Mouse (Mus musculus) left cerebral cortex, adult 8-10 months (tissue): ENCODE measurements at regions not wholly inside any gene's neighbourhood (a gene's known extent, or its start where the extent isn't known, plus 50 kb on each side); places are given as distances from the start of the nearest gene placed in this dataset.

Experiments
- DNase-seq, 2 experiments: peaks; one replicate each; pipeline ENCODE4 v3.0.0; 2022; ENCODE audit warnings: low spot score in 2 of 2

GRCm38 (mm10) chr4:7423204-7423603 is 815.6 kb downstream of the Car8 start:
- DNase-seq: no peak

DNA sequence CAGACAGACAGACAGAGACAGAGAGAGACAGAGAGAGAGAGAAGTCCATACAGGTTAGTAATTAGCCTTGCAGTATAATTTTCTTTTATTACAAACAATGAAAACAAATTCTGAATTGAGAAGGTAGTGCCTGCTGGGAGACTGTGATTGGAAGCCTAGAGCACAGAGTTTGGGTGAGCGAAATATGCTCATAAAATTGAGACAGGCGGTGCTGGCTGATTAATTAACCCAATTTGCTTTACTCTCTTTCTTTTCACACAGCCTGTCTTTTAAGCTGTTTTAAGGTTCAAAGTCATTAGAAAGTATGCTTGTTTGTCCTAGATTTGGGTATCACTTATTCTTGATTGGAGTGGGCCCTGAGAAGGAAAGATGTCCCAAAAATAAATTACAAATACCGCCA is 816.1 kb downstream of the Car8 start:
- DNase-seq: no peak

- DNase-seq: no peak
Observed at GRCm38 (mm10) chr4:7414301-7414700, 824.5 kb downstream of the Car8 start.

DNA sequence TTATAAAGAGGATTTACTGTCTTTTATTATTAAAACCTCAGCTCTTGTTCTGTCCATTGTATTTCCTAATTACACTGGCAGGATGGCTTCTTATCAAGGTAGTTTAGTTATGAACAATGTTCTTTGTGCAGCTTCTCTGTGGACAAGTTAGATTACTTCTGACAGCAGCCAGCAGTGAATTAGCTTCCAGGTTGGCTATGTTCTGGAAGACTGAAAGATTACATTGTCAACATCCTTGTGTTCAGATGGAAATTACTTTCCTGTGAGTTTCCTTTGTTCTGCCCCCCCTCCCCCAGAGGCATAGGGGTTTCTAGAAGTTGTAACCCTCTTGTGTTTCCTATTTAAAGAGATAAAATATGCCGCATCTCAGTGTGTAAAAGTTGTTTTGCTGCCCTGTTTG is 846.1 kb downstream of the Car8 start:
- DNase-seq: no peak

- DNase-seq: no peak
Observed at GRCm38 (mm10) chr4:7391596-7391995, 847.2 kb downstream of the Car8 start.

- no peak for DNase-seq
Observed at GRCm38 (mm10) chr4:7385069-7385468, 853.8 kb downstream of the Car8 start.

- no peak for DNase-seq
Observed at GRCm38 (mm10) chr4:7379996-7380395, 858.8 kb downstream of the Car8 start.

GRCm38 (mm10) chr4:7364238-7365040 is 874.4 kb downstream of the Car8 start:
- no peak for DNase-seq

GRCm38 (mm10) chr4:7363508-7363907 is 875.3 kb downstream of the Car8 start:
- DNase-seq: no peak

DNA sequence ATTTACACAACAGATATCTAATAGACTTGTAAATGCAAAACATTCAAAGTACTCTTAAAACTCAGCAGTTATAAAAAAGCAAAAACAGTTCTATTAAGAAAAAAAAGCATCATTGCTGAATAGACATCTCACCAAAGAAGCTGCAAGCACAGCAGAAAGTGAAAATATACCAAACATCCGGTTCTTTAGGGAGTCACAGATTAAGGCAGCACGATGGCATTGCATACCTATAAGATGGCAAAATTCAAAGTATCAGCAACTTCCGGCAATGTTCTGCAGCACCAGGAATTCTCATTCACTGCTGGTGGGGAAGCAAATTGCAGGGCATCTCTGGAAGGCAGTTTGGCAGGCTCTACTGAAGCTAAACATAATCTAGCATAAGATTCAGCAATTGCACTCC is 882.6 kb downstream of the Car8 start:
- DNase-seq: no peak

DNA sequence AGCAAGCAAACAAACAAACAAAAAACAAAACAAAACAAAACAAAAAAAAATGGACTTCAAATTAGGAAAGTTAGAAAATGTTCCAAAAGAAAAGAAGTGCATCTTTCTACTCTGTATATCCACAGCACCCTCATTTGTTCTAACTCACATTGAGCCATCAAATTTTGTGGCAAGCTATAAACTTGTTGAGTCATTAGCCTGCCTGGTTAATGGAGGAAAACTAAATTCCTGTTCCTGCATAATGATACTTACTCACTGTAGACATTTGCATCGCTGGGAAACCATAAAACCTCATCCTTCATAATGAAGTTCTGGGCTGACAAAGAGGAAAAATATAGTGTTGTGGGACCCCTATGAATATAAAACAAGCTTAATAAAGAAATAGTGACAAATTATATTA is 891.5 kb downstream of the Car8 start:
- DNase-seq: no peak

GRCm38 (mm10) chr4:7341159-7341558 is 897.7 kb downstream of the Car8 start:
- no peak for DNase-seq

DNA sequence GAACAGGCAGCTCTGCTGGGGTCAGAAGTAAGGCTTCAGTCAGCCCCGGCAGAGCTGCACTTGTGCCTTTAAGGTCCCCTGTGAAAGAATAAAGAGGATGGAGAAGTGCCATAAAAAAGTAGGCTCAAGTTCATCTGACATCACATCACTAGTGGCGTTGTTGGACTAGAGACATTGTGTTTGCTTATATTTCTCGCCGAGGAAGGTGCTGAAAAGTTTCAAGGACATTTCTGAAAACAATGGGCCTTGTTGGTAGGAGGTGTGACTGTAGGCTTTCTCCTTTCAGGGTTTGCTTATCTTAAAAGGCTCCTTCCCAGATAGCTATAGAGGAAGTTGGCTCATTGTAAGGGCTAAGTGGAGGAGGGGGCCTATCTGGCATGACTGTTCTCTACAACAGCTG is 924.6 kb downstream of the Car8 start:
- no peak for DNase-seq

- no peak for DNase-seq
Observed at GRCm38 (mm10) chr4:7313219-7313618, 925.6 kb downstream of the Car8 start.

DNA sequence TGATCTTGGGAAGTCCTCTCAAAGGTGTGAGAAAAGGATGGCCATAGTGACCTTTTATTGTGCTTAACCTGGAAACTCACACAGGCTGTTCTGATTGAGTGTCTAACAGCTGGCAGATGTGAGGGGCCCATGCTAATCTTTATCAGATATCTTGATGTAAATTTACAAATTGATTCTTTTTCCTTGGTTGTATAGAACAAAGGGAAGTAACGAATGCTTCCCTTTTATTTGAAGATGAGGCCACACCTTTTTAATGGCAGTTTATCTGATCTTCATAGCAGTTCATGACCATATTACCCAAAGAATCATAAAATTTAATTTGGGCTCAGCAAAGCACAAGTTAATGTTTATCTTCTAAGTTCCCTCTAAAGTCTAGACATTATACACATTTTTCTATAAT is 926.7 kb downstream of the Car8 start:
- no peak for DNase-seq

DNA sequence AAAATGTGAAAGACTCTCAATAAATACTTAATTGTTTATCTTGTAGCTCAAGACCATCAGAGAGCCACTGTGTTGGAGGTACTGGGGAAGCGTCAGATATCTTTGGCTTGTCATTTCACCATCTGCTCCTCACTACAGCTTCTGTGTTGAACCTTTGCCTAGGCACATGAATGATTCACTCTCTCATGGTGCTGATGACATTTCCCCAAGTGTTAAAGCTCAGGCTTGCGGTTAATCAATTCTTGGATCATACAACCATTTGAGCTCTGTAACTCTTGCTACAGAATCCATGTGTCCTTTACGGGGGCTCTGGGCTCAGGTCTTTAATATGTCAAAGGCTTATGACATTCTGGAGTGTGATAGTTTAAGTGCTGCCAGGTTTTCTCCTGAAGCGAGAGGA is 969.8 kb downstream of the Car8 start:
- no peak for DNase-seq

- no peak for DNase-seq
Observed at GRCm38 (mm10) chr4:7256486-7256885, 982.4 kb downstream of the Car8 start.

DNA sequence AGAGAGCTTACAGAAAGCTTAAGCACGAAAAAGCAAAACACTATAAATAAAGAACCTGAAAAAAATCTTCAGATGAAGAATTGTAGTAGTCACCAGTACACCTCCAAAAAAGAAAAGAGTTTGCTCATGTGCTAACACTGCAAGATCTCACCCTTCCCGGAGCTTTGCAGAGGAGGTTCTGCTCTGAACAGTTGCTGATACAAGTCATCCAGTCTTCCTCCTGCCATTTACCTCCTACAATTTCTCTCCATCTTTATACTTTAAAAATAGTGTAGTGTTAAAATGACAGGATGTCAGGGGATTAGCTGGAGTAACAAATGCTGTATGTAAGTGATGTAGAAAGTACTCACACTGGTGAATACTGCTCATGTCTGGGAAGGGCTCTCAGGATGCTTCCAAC is 985.2 kb downstream of the Car8 start:
- peak in 1 of 2 experiments; percentile 57 for DNase-seq

- no peak for DNase-seq
Observed at GRCm38 (mm10) chr4:7251641-7252040, 987.2 kb downstream of the Car8 start.

DNA sequence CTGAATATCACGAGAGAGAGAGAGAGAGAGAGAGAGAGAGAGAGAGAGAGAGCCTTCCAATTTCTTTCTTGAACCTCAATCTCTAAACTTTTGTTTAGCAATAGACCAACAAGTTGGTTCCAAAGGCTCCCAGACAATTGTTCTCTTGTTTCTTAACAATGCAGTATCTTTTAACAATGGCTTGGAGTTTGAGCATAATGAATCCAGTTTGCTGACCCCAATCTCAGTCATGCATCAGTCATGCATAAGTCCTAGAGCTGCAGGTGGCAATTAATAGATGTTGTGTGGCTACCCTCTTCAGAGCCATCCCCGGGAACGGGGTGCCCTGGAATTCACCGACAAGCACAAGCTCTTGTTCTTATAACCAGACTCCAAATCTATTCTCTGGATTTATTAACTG is 991.0 kb downstream of the Car8 start:
- no peak for DNase-seq

DNA sequence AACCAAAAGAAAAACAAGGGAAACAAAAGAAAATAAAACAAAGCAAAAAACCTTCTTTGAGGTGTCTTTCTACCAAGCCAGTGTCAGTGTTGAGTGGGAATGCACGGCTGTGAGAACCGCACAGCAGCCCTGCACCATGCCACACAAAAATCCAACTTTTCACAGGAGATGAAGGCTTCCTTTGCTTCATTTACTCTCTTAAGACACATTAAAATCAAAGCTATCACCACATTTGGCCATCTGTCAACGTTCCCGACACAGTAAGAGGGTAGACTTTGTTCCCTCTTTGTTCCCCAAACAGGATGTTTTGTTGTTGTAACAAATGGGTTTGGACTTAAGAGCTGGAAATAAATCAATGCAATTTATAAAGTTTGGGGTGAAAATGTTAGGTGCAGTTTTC is 991.6 kb downstream of the Car8 start:
- DNase-seq: no peak

GRCm38 (mm10) chr4:7246828-7247227 is 992.0 kb downstream of the Car8 start:
- DNase-seq: no peak

DNA sequence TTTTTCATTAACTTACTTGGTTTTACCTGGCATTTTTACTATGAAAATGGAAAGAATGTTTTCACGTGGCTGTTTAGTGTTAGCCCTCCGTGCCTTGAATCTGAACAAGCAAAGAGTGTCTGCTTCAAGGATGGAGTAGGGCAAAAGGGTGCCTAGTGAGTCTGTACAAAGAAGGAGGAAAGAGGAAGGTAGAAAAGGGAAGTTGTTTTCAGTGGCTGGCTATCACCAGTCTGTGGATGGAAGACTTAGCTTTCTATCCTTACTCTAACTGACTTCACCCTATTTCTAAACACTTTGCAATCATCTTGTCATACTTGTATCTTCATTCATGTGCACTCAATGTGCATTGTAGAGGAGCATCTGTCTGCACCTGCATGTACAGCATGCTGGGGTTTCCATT is 993.2 kb downstream of the Car8 start:
- DNase-seq: no peak

GRCm38 (mm10) chr4:7237848-7238247 is 1001.0 kb downstream of the Car8 start:
- DNase-seq: no peak
